Mouse (Mus musculus) E14TG2a.4 (cell line): Measurements from ENCODE around the gene Prss22.

Source experiments
- CTCF ChIP-seq: conservative IDR thresholded peaks from 2 replicates; pipeline ENCODE4 v1.5.1; 2014; ENCODE audit warnings: low read length
- POU5F1 ChIP-seq: IDR thresholded peaks from 2 replicates; pipeline ENCODE4 v1.6.1; 2014; ENCODE audit warnings: low read length, borderline replicate concordance

DNA sequence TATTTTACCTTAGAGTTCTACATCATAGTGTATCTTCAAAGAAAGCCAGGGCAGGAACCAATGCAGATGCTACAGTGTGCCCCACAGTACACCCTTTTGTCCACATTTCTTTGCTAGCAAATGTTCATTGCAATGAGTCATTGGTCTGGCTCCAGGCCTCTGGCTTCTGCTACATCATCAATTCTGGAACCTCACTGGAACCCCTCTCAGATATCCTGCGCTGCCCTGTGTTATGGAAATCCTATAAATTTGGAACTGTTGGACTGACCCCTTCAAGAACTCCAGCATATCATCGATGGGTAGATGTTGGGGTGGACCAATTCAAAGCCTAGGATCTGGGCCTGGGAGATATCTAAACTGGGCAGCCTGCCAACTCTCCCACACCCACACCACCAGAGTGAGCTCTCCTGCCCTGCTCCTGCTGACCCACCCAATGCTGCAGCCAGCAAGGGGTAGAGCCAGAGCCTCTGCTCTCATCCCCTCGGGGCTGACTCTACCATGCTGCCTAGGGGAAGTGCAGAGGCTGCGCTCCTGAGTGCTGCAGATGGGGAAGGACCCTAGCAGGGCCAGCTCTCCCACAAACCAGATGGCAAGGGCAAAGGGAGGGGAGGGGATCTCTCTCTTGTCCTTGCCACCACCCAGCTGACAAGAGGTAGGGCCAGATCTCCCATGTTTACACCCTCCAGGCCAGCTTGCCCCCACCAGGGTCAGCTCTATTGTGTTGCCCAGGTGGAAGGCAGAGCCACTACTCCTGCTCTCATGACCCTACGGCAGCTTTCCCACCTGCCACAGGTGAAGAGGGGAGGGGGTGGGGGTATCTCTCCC is 23.7 kb upstream of the Prss22 start:
- no peak for TF ChIP-seq CTCF
- no peak for TF ChIP-seq POU5F1
